Mouse (Mus musculus) cortical plate, adult 2 months (tissue): ENCODE measurements around the gene Atxn7l2.

ENCODE experiments used
- CTCF ChIP-seq: fragments of 200-500 bp; IDR thresholded peaks from 2 replicates; pipeline ENCODE4 v1.5.1; 2011; ENCODE audit warnings: mild to moderate bottlenecking, control low read depth, low read length; ENCODE audit not compliant: insufficient read depth; ENCODE audit errors: extremely low read depth
- POLR2A ChIP-seq: fragments of 200-500 bp; IDR thresholded peaks from 2 replicates; pipeline ENCODE4 v1.6.1; 2011; ENCODE audit warnings: mild to moderate bottlenecking, low read length, control low read depth; ENCODE audit not compliant: insufficient read depth; ENCODE audit errors: extremely low read depth

DNA sequence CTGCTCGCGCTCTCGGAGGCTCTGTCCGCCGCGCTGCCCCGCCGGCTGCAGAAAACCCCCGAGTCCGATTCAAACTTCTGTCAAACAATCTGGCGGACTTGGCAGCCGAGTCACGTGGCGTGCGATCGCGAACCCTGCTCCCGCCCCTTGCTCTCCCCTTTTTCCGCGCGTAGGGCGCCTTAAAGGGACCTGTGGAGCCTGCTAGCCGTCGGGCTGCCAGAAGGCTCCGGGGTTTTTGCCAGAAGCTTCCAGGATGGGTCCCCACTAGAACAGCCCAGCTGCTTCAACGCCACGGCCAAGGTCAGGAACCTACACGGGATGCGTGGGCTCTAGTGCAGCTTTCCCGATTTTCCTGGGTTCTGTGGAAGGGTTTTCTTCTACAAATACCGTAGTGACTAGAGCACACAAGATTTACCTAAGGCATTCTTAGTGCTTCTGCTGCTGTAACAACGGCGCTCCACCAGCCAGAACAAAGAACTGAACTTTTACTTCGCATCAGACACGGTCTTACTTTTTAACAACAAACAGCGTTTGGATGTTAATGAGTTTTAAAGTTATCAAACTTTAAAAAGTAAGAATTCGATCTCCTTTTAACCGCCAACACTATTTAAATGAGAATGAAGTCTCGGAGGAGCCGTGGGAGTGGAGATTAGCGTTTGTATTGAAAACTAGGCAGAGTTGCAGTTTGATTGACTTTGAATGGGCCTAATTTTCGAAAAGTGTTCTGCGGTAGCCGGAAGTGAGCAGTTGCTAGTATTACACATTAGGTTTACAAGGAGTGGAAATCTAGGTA, 16.0 kb upstream of the Atxn7l2 start, which contains the start of gene Sypl2:
- TF ChIP-seq CTCF (no peak), POLR2A (no peak)
